Mouse (Mus musculus) 3134 (cell line): Measurements from ENCODE around the gene Ascl4.

ENCODE experiments used
- DNase-seq: peaks from one replicate; pipeline ENCODE4 v3.0.0-alpha.2; 2011; ENCODE audit warnings: low spot score; ENCODE audit not compliant: insufficient read length; ENCODE audit errors: extremely low read depth

Gene Ascl4

DNA sequence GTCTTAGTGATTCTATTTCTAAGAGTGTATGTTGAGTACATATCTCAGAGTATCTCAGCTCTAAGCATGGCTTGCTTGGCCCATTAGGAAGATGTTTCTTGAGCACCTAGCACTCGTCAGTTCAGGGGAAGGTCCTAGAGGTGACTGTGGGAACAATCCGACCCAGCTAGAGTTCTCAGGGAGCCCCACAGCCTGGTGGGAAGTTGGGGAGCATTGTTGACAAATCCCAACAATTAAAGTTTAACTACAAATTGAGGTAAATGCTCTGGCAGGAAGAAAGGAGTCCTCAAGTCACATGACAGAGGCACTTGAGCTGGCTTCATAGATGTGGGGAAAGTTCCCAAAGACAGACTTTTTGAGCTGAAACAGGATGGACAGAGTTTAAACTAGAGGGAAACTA is 41.2 kb downstream of the Ascl4 start:
- DNase-seq: no peak

DNA sequence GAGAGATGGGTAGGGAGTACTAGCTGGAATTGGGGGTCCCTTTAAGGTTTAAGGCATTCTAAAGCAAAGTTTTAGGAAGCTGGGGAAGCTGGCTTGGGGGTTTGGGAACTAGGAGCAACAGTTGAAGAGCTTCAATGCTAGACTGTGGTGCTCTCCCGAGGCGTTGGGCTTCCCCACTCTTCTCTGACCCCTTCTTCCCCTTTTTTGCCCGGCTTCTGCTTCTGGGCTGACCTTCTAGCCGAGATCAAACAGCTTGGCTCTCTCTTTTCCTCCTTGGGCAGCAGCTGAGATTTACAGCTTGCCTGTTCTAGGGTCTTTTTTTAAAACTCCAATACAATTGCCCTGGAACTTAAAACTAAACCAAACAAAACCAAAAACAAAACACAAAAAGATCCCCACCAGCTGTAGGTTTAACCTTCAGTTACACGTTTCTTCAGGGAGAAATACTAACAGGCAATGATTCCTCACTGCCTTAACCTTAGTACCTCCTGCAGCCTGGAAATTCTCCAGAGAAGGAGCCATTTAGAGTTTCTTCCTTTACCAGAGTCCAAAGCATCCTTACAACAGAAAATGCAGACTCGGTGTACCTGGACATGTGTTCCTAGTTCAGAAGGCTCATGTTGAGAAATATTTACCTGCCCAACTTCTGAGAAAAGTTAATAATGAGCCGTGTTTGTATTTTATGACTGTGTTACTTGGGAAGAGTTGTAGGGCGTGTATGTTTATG is 42.6 kb downstream of the Ascl4 start:
- no peak for DNase-seq

GRCm38 (mm10) chr10:85971826-85972225 is 44.3 kb downstream of the Ascl4 start:
- DNase-seq: no peak

DNA sequence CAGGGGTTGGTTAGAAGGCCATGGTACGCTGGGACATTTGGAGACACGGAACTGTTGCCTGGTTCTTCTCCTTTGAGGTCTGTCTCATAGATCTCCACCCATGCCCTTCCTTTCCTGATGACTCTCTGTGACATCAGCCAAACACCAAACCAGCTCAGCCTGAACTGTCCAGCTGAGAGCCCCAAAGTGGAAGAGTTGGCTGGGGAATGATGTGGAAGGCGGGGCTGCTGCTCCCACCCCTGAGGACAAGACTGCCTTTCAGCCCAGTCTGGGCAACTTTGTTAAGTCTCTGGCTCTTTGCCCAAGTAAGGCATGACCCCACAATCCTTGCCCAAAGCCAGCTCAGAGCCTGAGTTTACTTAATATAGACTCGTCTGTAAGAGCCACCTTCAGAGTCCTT is 45.4 kb downstream of the Ascl4 start:
- peak; percentile 32 for DNase-seq

- no peak for DNase-seq
These were observed 62.1 kb downstream of the Ascl4 start for GRCm38 (mm10) chr10:85989412-85990115.

GRCm38 (mm10) chr10:85992412-85992811 is 64.9 kb downstream of the Ascl4 start:
- DNase-seq: no peak

DNA sequence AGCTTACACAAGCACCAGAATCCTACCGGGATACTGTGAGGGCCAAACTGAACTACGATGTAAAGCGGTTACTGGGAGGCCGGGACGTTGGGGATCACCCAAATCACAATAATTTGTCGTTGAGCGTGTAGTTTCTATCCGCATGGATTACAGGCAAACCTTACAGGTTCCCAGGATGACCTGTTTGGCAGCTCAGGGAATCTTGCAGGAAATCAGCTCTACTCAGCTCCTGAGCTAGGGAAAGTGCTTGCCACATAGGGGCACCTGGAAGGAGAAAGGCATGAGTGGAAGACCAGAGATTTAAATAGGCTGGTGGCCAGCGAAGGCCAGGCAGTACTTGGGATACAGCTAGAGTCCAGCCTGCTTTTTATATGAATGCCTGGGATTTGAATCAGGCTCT is 66.4 kb downstream of the Ascl4 start:
- no peak for DNase-seq

- DNase-seq: no peak
These were observed 67.1 kb downstream of the Ascl4 start for GRCm38 (mm10) chr10:85994543-85995104.
